Mouse (Mus musculus) hindbrain, embryonic 16.5 days (tissue): ENCODE data around the gene Usp45. TPM values are rescaled to one million over a fixed set of nuclear protein-coding genes. Genes with fewer than 3 reads are reported as not detected.

ENCODE experiments used
- ATAC-seq: fragments of 200-750 bp; cut with Nextera tagmentation; 2 replicates; pipeline ENCODE4 v1.8.0; 2017; ENCODE audit warnings: moderate TSS enrichment, moderate library complexity
- H3K27ac ChIP-seq: fragments of 300-500 bp; sonication (generic); 2 replicates; pipeline ENCODE4 v1.5.1; 2014; ENCODE audit warnings: low read depth, mild to moderate bottlenecking, control low read depth, low read length, moderate library complexity
- H3K27me3 ChIP-seq: fragments of 300-500 bp; sonication (generic); replicated peaks from 2 replicates; pipeline ENCODE4 v1.6.1; 2014; ENCODE audit warnings: low read length; ENCODE audit not compliant: control insufficient read depth, insufficient read depth
- H3K36me3 ChIP-seq: fragments of 300-500 bp; sonication (generic); 2 replicates; pipeline ENCODE4 v1.6.1; 2014; ENCODE audit warnings: mild to moderate bottlenecking, low read length, moderate library complexity, mixed read lengths; ENCODE audit not compliant: control insufficient read depth, insufficient read depth
- H3K4me1 ChIP-seq: fragments of 300-500 bp; sonication (generic); 2 replicates; pipeline ENCODE4 v1.6.1; 2014; ENCODE audit warnings: low read depth, low read length; ENCODE audit not compliant: control insufficient read depth, insufficient read depth
- H3K4me2 ChIP-seq: fragments of 300-500 bp; sonication (generic); 2 replicates; pipeline ENCODE4 v1.6.1; 2014; ENCODE audit warnings: mild to moderate bottlenecking, low read length, control low read depth, moderate library complexity
- H3K4me3 ChIP-seq: fragments of 300-500 bp; sonication (generic); 2 replicates; pipeline ENCODE4 v1.5.1; 2014; ENCODE audit warnings: mild to moderate bottlenecking, low read length, control low read depth, moderate library complexity
- H3K9ac ChIP-seq: fragments of 300-500 bp; sonication (generic); 2 replicates; pipeline ENCODE4 v1.6.1; 2014; ENCODE audit warnings: low read depth, mild to moderate bottlenecking, control low read depth, low read length, moderate library complexity
- H3K9me3 ChIP-seq: fragments of 300-500 bp; sonication (generic); 2 replicates; pipeline ENCODE4 v1.6.1; 2014; ENCODE audit warnings: mild to moderate bottlenecking, low read length, moderate library complexity; ENCODE audit not compliant: control insufficient read depth
- WGBS: fragments of 180-500 bp; shearing (Covaris S2); extraction: QIAGEN DNeasy Blood & Tissue Kit; methylation state at CpG from one replicate; pipeline ENCODE4 v1.1.7; 2014; 5-methylcytosine and 5-hydroxymethylcytosine counted together
- polyA plus RNA-seq: library from polyadenylated mRNA; unstranded; fragments of >200 nt; fragmentation: Nextera tagmentation; extraction: Ambion mirVana; gene quantifications from 2 replicates; pipeline ENCODE4 v1.2.1, GENCODE M21; 2015

Usp45 gene
- polyA plus RNA-seq, 1 experiment from 2014 or later, result 5.4 TPM

GRCm38 (mm10) chr4:21780816-21781726 is 14.1 kb downstream of the Usp45 start:
- 96% methylated on average over 12 of the region's 12 CpGs for WGBS
- no peak for ATAC-seq
- Histone ChIP-seq H3K4me3 (no peak overlapping the region), H3K27ac (no peak overlapping the region), H3K4me1 (peaks cover 6% of the 10 kb centered on the region), H3K4me2 (no peak overlapping the region), H3K9me3 (no peaks in the 10 kb centered on the region), H3K27me3 (no peaks in the 10 kb centered on the region), H3K36me3 (peaks cover 34% of the 10 kb centered on the region), H3K9ac (no peak overlapping the region)

GRCm38 (mm10) chr4:21786268-21786667 is 19.3 kb downstream of the Usp45 start:
- no peak for ATAC-seq

GRCm38 (mm10) chr4:21788903-21789302 is 21.9 kb downstream of the Usp45 start:
- Histone ChIP-seq H3K9me3 (no peaks in the 10 kb centered on the region), H3K9ac (no peak overlapping the region), H3K27me3 (no peaks in the 10 kb centered on the region), H3K36me3 (peaks cover 24% of the 10 kb centered on the region), H3K4me2 (no peak overlapping the region), H3K27ac (no peak overlapping the region), H3K4me1 (no peaks in the 10 kb centered on the region), H3K4me3 (no peak overlapping the region)
- WGBS, result 81% methylated on average over 6 of the region's 6 CpGs
- ATAC-seq, result no peak

More at GRCm38 (mm10) chr4:21786268-21786667, 19.3 kb downstream of the Usp45 start:
- Histone ChIP-seq H3K36me3 (peaks cover 37% of the 10 kb centered on the region), H3K9ac (no peak overlapping the region), H3K4me2 (no peak overlapping the region), H3K27ac (no peak overlapping the region), H3K9me3 (no peaks in the 10 kb centered on the region), H3K4me1 (no peaks in the 10 kb centered on the region), H3K27me3 (no peaks in the 10 kb centered on the region), H3K4me3 (no peak overlapping the region)
- 95% methylated on average over 12 of the region's 12 CpGs for WGBS

GRCm38 (mm10) chr4:21789836-21790235 is 22.9 kb downstream of the Usp45 start:
- H3K36me3 ChIP-seq, result peaks cover 16% of the 10 kb centered on the region
- WGBS, result 89% methylated on average over 4 of the region's 4 CpGs
- no peak overlapping the region for H3K4me3 ChIP-seq
- H3K4me1 ChIP-seq, result no peaks in the 10 kb centered on the region
- H3K27ac ChIP-seq, result no peak overlapping the region
- H3K9me3 ChIP-seq, result no peaks in the 10 kb centered on the region
- no peaks in the 10 kb centered on the region for H3K27me3 ChIP-seq
- ATAC-seq, result no peak
- H3K4me2 ChIP-seq, result no peak overlapping the region
- H3K9ac ChIP-seq, result no peak overlapping the region

- Histone ChIP-seq H3K4me1 (no peaks in the 10 kb centered on the region), H3K4me3 (no peak overlapping the region), H3K9me3 (no peaks in the 10 kb centered on the region), H3K36me3 (peaks cover 3% of the 10 kb centered on the region; the same call in 1 of the 2 replicates), H3K9ac (no peak overlapping the region), H3K27ac (no peak overlapping the region), H3K27me3 (no peaks in the 10 kb centered on the region), H3K4me2 (no peak overlapping the region)
- WGBS, result 40% methylated on average over 3 of the region's 3 CpGs
- peak; percentile 83 for ATAC-seq
These were observed 26.7 kb downstream of the Usp45 start for GRCm38 (mm10) chr4:21793631-21794030.

- Histone ChIP-seq H3K4me3 (no peak overlapping the region), H3K4me1 (no peaks in the 10 kb centered on the region), H3K9me3 (no peaks in the 10 kb centered on the region), H3K27ac (no peak overlapping the region), H3K4me2 (no peak overlapping the region), H3K27me3 (no peaks in the 10 kb centered on the region), H3K36me3 (peaks cover 12% of the 10 kb centered on the region), H3K9ac (no peak overlapping the region)
- no peak for ATAC-seq
- WGBS, result 100% methylated on average over 1 of the region's 1 CpGs
These were observed 34.1 kb downstream of the Usp45 start for GRCm38 (mm10) chr4:21801013-21801412.

GRCm38 (mm10) chr4:21801620-21802019 is 34.7 kb downstream of the Usp45 start:
- Histone ChIP-seq H3K4me3 (no peak overlapping the region), H3K9me3 (no peaks in the 10 kb centered on the region), H3K4me1 (no peaks in the 10 kb centered on the region), H3K27ac (no peak overlapping the region), H3K9ac (no peak overlapping the region), H3K27me3 (no peaks in the 10 kb centered on the region), H3K4me2 (no peak overlapping the region), H3K36me3 (peaks cover 14% of the 10 kb centered on the region)
- ATAC-seq, result no peak
- 94% methylated on average over 2 of the region's 2 CpGs for whole genome bisulfite sequencing

GRCm38 (mm10) chr4:21807204-21807603 is 40.2 kb downstream of the Usp45 start:
- peaks cover 14% of the 10 kb centered on the region for H3K36me3 ChIP-seq
- no peaks in the 10 kb centered on the region for H3K4me1 ChIP-seq
- no peak overlapping the region for H3K9ac ChIP-seq
- no peak overlapping the region for H3K4me3 ChIP-seq
- H3K9me3 ChIP-seq, result no peaks in the 10 kb centered on the region
- H3K4me2 ChIP-seq, result no peak overlapping the region
- H3K27ac ChIP-seq, result no peak overlapping the region
- no peak for ATAC-seq
- 42% methylated on average over 5 of the region's 5 CpGs for WGBS
- H3K27me3 ChIP-seq, result no peaks in the 10 kb centered on the region

- no peak overlapping the region for H3K27ac ChIP-seq
- H3K27me3 ChIP-seq, result no peaks in the 10 kb centered on the region
- ATAC-seq, result no peak
- no peak overlapping the region for H3K4me2 ChIP-seq
- H3K4me3 ChIP-seq, result no peak overlapping the region
- H3K9me3 ChIP-seq, result no peaks in the 10 kb centered on the region
- no peak overlapping the region for H3K9ac ChIP-seq
- H3K36me3 ChIP-seq, result peaks cover 7% of the 10 kb centered on the region
- no peaks in the 10 kb centered on the region for H3K4me1 ChIP-seq
- 89% methylated on average over 3 of the region's 3 CpGs for WGBS
These were observed 43.7 kb downstream of the Usp45 start for GRCm38 (mm10) chr4:21810608-21811007.
